Mouse (Mus musculus): ENCODE results near the gene Prap1.

GRCm38 (mm10) chr7:140095556-140095955 lies 2.4 kb downstream of the Prap1 start:
- TF ChIP-seq MYOG (IDR thresholded peaks at IDR 0.05; ENCODE audit: control insufficient read depth, extremely low read depth, insufficient read length): no peak
- no peak for TF ChIP-seq CTCF (IDR thresholded peaks at IDR 0.05; ENCODE audit: control insufficient read depth, insufficient read depth, insufficient read length)
- no peak for TF ChIP-seq MAX (IDR thresholded peaks at IDR 0.05)
- no peak for TF ChIP-seq USF1 (IDR thresholded peaks at IDR 0.05; ENCODE audit: low read depth)
- no peak for TF ChIP-seq MYOD1 (IDR thresholded peaks at IDR 0.05; ENCODE audit: control insufficient read depth, insufficient read length, low read depth)
- no peak for TF ChIP-seq CEBPB (IDR thresholded peaks at IDR 0.05; ENCODE audit: low read depth)
- TF ChIP-seq FOSL1 (IDR thresholded peaks at IDR 0.05; ENCODE audit: insufficient read depth, low read length, poor library complexity, severe bottlenecking): no peak

All from C2C12 (cell line).